Mouse (Mus musculus) gastrocnemius, postnatal 10 days (tissue): ENCODE measurements around the gene Suz12. TPM values are rescaled to one million over a fixed set of nuclear protein-coding genes. Genes with fewer than 3 reads are reported as not detected.
"Not testable (repeated sequence)": the region's sequence is repeated elsewhere in the genome, so short reads cannot be mapped to it uniquely, and the experiment has no call there.

Experiments
- DNase-seq: peaks from one replicate; pipeline ENCODE4 v3.0.0; 2021; ENCODE audit warnings: mixed read lengths
- total RNA-seq, 2 experiments: library from RNA; stranded (reverse); gene quantifications; 2 replicates each; pipeline ENCODE4 v1.2.3; 2021

The Suz12 gene
- total RNA-seq, 2 experiments from 2014 or later = 24.5 to 28.8 TPM

DNA sequence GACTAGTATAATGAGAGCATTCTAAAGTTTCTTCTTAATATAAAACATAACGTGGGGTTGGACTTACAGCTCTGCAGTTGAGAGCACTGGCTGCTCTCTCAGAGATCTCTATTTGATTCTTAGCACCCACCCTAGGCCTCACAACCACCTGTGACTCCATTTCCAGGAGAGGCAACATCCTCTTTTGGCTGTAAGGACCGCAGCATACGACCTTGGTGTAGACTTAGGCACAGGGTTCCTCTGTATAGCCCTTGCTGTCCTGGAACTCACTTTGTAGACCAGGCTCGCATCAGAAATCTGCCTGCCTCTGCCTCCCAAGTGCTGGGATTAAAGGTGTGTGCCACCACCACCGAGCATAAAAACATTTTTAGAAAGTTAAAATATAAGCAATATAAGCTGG lies 1.3 kb upstream of the Suz12 start:
- DNase-seq = no peak

DNA sequence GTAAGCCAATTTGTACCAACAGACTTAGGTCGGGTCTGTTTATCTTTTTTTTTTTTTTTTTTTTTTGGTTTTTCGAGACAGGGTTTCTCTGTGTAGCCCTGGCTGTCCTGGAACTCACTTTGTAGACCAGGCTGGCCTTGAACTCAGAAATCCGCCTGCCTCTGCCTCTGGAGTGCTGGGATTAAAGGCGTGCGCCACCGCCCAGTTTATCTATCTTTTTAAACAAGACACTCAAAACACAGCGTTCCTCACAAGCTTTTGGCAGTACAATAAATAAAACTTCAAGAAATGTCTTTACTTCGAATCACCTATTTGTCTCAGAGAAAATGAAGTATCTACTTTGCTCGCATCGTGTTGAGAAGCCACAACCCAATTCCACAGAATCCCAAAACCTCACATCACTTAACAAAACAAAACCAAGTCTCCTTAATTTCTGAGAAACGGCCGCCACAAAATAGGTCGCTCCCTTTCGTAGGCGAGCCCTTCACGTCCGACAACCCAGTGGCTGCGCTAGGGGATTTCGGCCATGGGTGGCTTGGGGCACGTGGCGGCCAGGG lies 793 bp upstream of the Suz12 start:
- DNase-seq = no peak

GRCm38 (mm10) chr11:79993356-79994270 lies 707 bp downstream of the Suz12 start:
- peak; percentile 75 for DNase-seq

- DNase-seq = no peak
Measured at GRCm38 (mm10) chr11:79994271-79994988, 1.5 kb downstream of the Suz12 start.

DNA sequence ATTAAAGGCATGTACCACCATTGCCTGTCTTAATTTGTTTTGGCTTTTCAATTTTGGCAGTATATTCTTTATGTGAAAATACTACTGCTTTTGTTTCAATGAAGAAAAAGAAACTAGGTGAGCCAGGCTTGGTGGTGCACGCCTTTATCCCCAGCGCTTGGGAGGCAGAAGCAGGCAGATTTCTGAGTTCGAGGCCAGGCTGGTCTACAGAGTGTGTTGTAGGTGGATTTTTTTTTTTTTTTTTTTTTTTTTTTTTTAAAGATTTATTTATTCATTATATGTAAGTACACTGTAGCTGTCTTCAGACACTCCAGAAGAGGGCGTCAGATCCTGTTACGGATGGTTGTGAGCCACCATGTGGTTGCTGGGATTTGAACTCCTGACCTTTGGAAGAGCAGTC lies 23.6 kb downstream of the Suz12 start:
- not testable (repeated sequence) for DNase-seq

GRCm38 (mm10) chr11:80019792-80020191 lies 26.9 kb downstream of the Suz12 start:
- DNase-seq = no peak

GRCm38 (mm10) chr11:80021306-80021705 lies 28.4 kb downstream of the Suz12 start:
- DNase-seq = no peak

- no peak for DNase-seq
Measured at GRCm38 (mm10) chr11:80037495-80037894, 44.6 kb downstream of the Suz12 start.

GRCm38 (mm10) chr11:80042615-80043418 lies 49.9 kb downstream of the Suz12 start:
- peak; percentile 34 for DNase-seq

DNA sequence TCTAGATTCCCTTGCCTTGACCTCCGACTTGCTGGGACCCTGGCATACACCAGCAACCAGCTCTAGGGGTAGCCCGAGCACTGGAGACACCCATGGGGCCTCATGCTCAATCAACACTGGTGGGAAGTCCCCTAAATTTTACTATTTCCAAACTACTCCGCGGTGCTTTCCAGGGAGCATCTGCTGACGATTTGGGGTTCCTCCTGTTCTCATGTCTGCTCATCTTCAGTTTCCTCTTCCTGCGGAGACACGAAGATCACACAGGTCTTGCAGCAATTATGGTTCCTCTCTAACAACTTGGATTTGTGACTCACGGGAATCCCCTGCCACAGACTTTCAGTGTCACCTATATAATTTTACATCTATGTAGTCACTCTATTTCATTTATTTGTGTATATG lies 50.5 kb downstream of the Suz12 start:
- no peak for DNase-seq

DNA sequence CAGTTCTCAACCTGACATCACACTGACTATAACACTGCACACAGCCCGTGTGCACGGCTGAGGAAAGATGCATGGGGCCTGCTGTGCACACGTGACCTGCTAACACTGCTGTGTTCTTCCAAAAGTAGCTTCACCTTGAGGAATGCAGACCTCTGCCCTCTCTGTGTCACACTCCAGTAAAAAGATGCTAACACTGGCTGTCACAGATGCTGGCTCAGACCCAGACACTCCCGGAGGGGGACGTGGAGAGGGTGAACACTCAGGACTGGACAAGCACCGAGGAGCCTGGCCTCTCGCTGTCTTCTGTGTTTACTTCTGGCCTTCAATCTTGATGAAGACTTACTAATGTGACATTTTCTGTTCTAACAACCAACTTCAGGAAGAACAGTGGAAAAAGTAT lies 54.0 kb downstream of the Suz12 start:
- no peak for DNase-seq

DNA sequence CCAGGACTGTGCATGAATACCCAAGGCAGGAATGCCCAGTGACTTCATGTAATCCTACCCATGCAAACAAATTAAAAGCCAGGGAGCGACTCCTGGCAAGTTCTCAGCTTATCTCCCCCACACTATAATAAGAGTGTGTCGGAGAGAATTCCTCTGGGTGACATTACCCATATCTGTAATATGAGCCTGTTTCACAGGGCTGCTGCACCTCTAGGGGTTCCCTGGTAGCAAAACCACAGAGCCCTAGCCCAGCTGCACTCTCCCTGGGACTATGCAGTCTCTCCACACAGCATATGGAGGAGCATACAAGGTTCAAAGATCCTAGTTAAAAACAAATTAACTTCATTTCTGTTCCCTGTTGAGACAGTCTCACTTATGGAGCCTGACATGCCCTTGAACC lies 57.2 kb downstream of the Suz12 start:
- DNase-seq = no peak

DNA sequence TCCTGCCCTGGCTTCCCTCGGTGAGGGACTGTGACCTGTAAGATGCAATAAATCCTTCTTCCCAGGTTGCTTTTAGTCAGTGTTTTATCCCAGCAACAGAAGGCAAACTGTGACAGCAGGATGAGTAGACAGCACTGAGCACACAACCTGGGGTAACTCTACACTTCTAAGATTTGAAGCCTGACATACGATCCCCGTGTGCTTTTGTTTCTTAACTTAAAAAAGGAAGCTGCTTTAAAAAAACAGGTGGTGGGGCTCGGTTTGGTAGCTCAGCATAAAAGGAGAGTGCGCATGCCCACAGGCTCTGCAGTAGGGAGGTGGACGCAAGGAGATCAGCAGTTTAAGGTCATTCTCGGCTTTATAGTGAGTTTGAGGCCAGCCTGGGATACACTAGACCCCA lies 59.5 kb downstream of the Suz12 start:
- no peak for DNase-seq

DNA sequence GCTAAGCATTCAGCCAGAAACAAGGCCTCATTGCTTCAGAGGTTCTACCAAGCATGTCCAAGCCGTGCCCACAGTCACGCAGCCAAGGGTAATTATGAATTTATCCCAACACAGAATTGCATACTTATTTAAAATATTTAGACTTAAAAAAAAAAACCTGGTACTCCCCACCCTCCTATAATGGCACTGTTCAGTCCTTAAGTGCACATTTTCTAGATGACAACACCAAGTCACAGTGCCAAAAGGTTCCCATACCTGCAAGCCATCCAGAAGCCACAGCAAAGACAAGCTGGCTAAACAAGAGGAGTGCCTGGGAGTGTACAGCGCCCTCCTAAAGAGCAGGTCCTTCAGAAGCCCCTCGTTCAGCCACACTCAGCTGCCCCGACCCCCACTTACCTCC lies 60.3 kb downstream of the Suz12 start:
- no peak for DNase-seq

DNA sequence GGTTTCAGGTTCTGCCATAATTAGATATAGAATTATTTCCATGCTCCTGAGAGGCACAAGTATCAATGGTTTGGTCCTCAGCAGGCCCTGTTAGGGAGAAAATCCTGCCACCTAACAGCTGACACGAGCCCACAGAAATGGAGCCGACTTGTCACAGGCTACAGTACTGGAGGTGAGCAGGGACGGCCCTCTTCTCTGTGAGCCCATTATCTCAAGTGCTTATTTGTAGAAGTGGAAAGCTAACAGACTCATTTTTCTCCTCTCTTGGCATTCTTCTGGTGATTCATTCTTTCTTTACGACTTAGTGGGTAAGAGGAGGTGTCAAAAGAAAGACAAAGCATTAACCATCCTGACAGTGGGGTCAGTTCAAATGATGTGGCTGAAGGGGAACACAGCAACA lies 61.8 kb downstream of the Suz12 start:
- no peak for DNase-seq

DNA sequence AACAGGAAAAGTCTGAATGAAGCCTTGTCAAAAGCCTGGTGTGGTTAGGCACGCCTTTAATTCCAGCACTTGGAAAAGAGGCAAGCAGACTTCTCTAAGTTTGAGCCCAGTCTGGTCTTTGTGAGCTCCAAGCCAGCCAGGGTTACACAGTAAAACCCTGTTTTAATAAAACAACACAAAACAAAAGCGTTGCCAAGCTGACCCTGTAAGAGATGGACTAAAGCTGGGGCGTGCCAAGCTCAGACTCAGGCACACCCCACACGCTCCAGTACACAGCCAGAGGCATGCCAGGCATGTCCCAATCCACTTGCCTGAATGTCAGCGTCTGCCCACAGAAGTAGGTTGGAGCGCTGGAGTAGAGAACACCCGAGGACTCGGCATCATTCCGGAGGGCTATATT lies 63.2 kb downstream of the Suz12 start:
- no peak for DNase-seq

- DNase-seq = no peak
Measured at GRCm38 (mm10) chr11:80062159-80062558, 69.3 kb downstream of the Suz12 start.

- not testable (repeated sequence) for DNase-seq
Measured at GRCm38 (mm10) chr11:80066373-80066772, 73.5 kb downstream of the Suz12 start.

DNA sequence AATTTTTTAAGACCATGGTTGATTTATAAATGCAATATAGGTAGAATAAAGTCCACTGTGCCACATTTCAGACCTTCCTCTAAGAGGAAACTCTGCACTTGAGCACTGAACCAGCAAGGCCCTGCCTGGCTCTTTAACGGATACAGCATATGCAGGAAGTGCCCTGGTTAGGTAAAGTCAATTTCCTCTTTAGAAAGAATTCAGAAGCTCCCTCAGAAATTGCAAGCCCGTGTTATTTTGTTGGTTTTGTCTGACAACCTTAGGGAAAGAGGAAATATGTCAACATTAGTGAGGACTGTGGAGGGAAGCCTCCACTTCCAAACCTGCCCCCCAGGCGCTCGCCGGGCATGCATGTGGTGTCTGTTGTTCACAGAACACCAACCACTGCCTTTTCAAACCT lies 74.7 kb downstream of the Suz12 start:
- DNase-seq = no peak

DNA sequence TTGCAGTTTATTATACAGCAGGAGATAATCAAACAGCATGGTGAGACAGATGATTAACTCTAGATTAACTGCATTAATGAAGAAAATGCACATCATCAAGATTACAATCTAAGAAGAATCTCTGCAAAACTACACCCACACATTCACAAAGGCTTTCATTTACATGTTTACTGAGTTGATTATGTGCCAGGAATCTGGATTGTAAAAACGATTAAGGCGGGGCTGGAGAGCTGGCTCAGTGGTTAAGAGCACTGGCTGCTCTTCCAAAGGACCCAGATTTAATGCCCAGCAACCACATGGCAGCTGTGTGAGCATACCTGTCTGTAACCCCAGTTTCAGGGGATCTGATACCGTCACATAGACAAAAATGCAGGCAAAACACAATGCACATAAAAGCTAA lies 76.9 kb downstream of the Suz12 start:
- no peak for DNase-seq

DNA sequence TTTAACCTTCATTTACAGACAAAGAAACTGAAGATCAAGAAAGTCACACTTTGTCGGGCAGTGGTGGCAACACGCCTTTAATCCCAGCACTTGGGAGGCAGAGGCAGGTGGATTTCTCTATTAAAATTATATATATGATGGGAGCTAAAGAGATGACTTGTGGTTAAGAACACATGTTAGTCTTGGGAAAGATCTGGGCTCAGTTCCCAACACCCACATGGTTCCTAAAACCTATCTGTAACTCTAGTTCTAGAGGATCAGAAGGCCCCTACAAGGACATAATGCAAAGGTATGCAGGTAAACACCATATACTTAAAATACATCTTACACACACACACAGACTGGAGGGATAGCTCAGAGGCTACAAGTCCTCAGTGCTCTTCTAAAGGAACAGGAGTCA lies 78.1 kb downstream of the Suz12 start:
- DNase-seq = no peak

DNA sequence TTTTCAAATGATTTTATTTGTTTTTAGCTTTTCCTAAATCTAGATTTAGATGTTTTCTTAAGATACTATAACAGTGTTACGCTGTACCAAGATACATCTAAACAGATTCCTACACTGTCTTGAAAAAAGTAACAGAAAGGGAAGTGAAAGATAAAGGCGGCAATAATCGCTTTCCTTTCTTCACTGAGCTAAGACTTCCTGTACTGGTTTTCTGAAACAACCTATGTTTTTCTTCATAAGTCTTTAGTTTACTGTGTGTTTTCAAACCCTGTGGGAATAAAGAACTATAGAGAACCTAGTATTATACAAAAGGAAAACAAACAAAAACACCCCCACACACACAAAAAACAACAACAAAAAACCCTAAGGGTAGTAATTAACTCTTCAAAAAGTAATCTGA lies 79.5 kb downstream of the Suz12 start:
- DNase-seq = no peak
